Mouse (Mus musculus) hindlimb bud, embryonic 11.5 days (tissue): ENCODE data around the gene Mbd3.

ENCODE experiments used
- DNase-seq: peaks from one replicate; pipeline ENCODE4 v3.0.0-alpha.2; 2012; ENCODE audit warnings: low read depth, low spot score; ENCODE audit errors: extremely low spot score

The Mbd3 gene

GRCm38 (mm10) chr10:80343425-80343895 lies 55.9 kb downstream of the Mbd3 start:
- DNase-seq = no peak

- DNase-seq = no peak
Observed at GRCm38 (mm10) chr10:80342749-80343424, 56.5 kb downstream of the Mbd3 start.
